Mouse (Mus musculus) CD4-positive helper T cell, adult 2 months (primary cell): ENCODE results near the gene Olfr382.
"Not testable (repeated sequence)": the region's sequence is repeated elsewhere in the genome, so short reads cannot be mapped to it uniquely, and the experiment has no call there.

ENCODE experiments used
- DNase-seq: peaks from one replicate; pipeline ENCODE4 v3.0.0-alpha.2; 2012; ENCODE audit warnings: low read depth, missing footprints, low spot score

Gene Olfr382

DNA sequence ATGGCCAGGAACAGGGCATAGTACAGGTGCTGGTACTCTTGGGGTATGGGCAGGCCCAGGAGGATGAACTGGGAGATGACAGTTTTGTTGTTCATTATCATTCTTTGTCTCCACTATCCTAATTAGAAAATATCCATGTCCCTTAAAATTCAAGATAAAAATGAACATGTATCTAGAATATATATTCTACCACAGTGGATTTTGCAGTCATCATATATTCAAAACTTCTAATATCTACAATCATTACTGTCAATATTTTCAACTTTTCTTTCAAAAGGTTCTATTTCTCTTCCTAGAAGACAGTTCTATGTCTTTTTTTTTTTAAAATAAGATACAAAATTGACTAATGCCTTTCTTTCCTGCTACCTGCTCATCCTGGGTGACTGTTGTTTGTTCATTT, at the start of gene Olfr382:
TSS of gene Olfr382 (minus strand) at position 101 of the 400 bp plus-strand sequence.
- DNase-seq: no peak

DNA sequence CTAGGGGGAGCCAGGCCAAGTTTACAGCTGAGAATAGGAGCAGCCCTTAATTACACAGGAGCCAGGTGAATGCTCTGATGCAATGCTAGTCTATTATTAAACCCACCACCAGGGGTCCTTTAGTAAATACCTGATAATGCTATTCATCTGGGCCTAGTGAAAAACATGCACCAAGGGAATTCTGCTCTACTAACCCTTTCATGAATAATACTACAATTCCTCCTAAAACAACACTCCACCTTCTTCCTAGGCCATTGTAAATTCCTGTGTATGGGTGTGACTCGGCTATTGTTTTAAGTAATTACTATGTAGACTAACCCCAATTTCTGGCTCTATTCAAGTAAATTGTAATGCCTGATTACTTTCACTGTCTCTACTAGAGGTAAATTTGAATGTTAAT, 12.0 kb upstream of the Olfr382 start:
- not testable (repeated sequence) for DNase-seq

GRCm38 (mm10) chr11:73491503-73491902, 25.5 kb downstream of the Olfr382 start, which contains the start of gene Olfr381:
Gene Olfr381 (minus strand): TSS chr11:73491603.
- no peak for DNase-seq
